Mouse (Mus musculus): ENCODE data around the gene C1qtnf9. TPM values are rescaled to one million over a fixed set of nuclear protein-coding genes. Genes with fewer than 3 reads are reported as not detected.
A peak's percentile ranks its signal among the peaks of the same experiment; 100 is the strongest.

The C1qtnf9 gene
- polyA plus RNA-seq, 1 experiment from 2014 or later, result 0.45 TPM

DNA sequence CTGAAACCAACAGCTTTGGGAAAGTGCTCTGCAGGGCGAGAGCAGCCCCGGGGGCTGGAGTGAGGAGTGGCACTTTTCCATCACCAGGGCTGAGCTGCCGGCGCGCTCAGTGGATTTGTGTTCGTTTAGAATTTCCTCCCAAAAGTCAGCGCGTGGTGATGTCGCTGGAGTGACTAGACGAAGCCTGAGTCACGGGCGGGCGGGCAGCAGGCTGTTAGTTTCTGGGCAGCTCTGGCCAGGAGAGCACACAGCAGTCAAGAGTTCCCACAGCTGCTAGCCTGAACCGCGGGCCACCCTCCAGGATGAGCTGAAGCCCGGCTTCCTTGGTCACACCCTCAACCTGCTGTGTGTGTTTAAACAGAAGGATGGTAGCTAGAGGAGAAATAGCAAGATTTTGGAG lies 35.1 kb upstream of the C1qtnf9 start:
- no peaks in the 10 kb centered on the region for H3K27me3 ChIP-seq (replicated peaks; ENCODE audit: insufficient read depth, low read length)

GRCm38 (mm10) chr14:60733706-60734105 lies 34.2 kb upstream of the C1qtnf9 start:
- H3K9ac ChIP-seq (replicated peaks; ENCODE audit: low read depth), result no peak overlapping the region
- peak overlapping the region; percentile 17; the same call in 1 of the 2 replicates for H3K4me3 ChIP-seq (ENCODE audit: low read depth, low read length)
- H3K27ac ChIP-seq (ENCODE audit: low read length), result peak overlapping the region; percentile 52
- DNase-seq (ENCODE audit: low spot score) (no peak), ATAC-seq (no peak)
- TF ChIP-seq CTCF (IDR thresholded peaks at IDR 0.05), result no peak
- TF ChIP-seq EP300 (IDR thresholded peaks at IDR 0.05), result no peak
- 43% methylated on average over 4 of the region's 4 CpGs for WGBS
- peak overlapping the region; percentile 42 for H3K4me2 ChIP-seq (replicated peaks; ENCODE audit: low read depth, low read length)
- H3K27me3 ChIP-seq (replicated peaks; ENCODE audit: insufficient read depth, low read length), result no peaks in the 10 kb centered on the region
- peaks cover 23% of the 10 kb centered on the region; the same call in 1 of the 2 replicates for H3K4me1 ChIP-seq (ENCODE audit: insufficient read depth, low read depth, low read length)
- no peaks in the 10 kb centered on the region for H3K9me3 ChIP-seq (ENCODE audit: low read length)
- no peaks in the 10 kb centered on the region for H3K36me3 ChIP-seq (ENCODE audit: insufficient read depth, low read length)

More for the DNA sequence above, 35.1 kb upstream of the C1qtnf9 start:
- peaks cover 17% of the 10 kb centered on the region; the same call in 1 of the 2 replicates for H3K4me1 ChIP-seq (ENCODE audit: insufficient read depth, low read depth, low read length)
- peak overlapping the region; percentile 42 for H3K4me2 ChIP-seq (replicated peaks; ENCODE audit: low read depth, low read length)
- peak overlapping the region; percentile 52 for H3K27ac ChIP-seq (ENCODE audit: low read length)
- H3K4me3 ChIP-seq (ENCODE audit: low read depth, low read length), result peak overlapping the region; percentile 17; the same call in 1 of the 2 replicates
- peak; percentile 55; the same call in 1 of the 2 replicates for ATAC-seq
- H3K9me3 ChIP-seq (ENCODE audit: low read length), result no peaks in the 10 kb centered on the region
- H3K9ac ChIP-seq (replicated peaks; ENCODE audit: low read depth), result no peak overlapping the region; the same call in 1 of the 2 replicates
- H3K36me3 ChIP-seq (ENCODE audit: insufficient read depth, low read length), result no peaks in the 10 kb centered on the region
- peak; percentile 67 for DNase-seq (ENCODE audit: low spot score)
- WGBS, result 6% methylated on average over 16 of the region's 16 CpGs
- TF ChIP-seq EP300 (IDR thresholded peaks at IDR 0.05) (no peak), CTCF (IDR thresholded peaks at IDR 0.05) (no peak)

GRCm38 (mm10) chr14:60735206-60735605 lies 32.7 kb upstream of the C1qtnf9 start:
- Histone ChIP-seq H3K9me3 (ENCODE audit: low read length) (no peaks in the 10 kb centered on the region), H3K9ac (replicated peaks; ENCODE audit: low read depth) (no peak overlapping the region), H3K4me1 (ENCODE audit: insufficient read depth, low read depth, low read length) (peaks cover 28% of the 10 kb centered on the region; the same call in 1 of the 2 replicates), H3K27ac (ENCODE audit: low read length) (0 out of 2 replicates have a peak overlapping the region, but pooled peaks have one; percentile 0), H3K27me3 (replicated peaks; ENCODE audit: insufficient read depth, low read length) (no peaks in the 10 kb centered on the region), H3K4me2 (replicated peaks; ENCODE audit: low read depth, low read length) (no peak overlapping the region), H3K36me3 (ENCODE audit: insufficient read depth, low read length) (no peaks in the 10 kb centered on the region), H3K4me3 (ENCODE audit: low read depth, low read length) (no peak overlapping the region)
- no peak for DNase-seq (ENCODE audit: low spot score)
- TF ChIP-seq CTCF (IDR thresholded peaks at IDR 0.05), result no peak
- no peak for TF ChIP-seq EP300 (IDR thresholded peaks at IDR 0.05)
- WGBS, result 46% methylated on average over 5 of the region's 5 CpGs
- ATAC-seq, result no peak

GRCm38 (mm10) chr14:60735848-60736547 lies 31.9 kb upstream of the C1qtnf9 start:
- no peak for TF ChIP-seq CTCF (IDR thresholded peaks at IDR 0.05)
- no peak for TF ChIP-seq EP300 (IDR thresholded peaks at IDR 0.05)
- ATAC-seq (peak; percentile 1; the same call in 1 of the 2 replicates), DNase-seq (ENCODE audit: low spot score) (no peak)
- Histone ChIP-seq H3K4me1 (ENCODE audit: insufficient read depth, low read depth, low read length) (peaks cover 32% of the 10 kb centered on the region; the same call in 1 of the 2 replicates), H3K9me3 (ENCODE audit: low read length) (no peaks in the 10 kb centered on the region), H3K4me2 (replicated peaks; ENCODE audit: low read depth, low read length) (peak overlapping the region; percentile 3; the same call in 1 of the 2 replicates), H3K9ac (replicated peaks; ENCODE audit: low read depth) (no peak overlapping the region), H3K36me3 (ENCODE audit: insufficient read depth, low read length) (no peaks in the 10 kb centered on the region), H3K27me3 (replicated peaks; ENCODE audit: insufficient read depth, low read length) (no peaks in the 10 kb centered on the region), H3K4me3 (ENCODE audit: low read depth, low read length) (no peak overlapping the region), H3K27ac (ENCODE audit: low read length) (peak overlapping the region; percentile 87)
- WGBS, result 46% methylated on average over 13 of the region's 13 CpGs

DNA sequence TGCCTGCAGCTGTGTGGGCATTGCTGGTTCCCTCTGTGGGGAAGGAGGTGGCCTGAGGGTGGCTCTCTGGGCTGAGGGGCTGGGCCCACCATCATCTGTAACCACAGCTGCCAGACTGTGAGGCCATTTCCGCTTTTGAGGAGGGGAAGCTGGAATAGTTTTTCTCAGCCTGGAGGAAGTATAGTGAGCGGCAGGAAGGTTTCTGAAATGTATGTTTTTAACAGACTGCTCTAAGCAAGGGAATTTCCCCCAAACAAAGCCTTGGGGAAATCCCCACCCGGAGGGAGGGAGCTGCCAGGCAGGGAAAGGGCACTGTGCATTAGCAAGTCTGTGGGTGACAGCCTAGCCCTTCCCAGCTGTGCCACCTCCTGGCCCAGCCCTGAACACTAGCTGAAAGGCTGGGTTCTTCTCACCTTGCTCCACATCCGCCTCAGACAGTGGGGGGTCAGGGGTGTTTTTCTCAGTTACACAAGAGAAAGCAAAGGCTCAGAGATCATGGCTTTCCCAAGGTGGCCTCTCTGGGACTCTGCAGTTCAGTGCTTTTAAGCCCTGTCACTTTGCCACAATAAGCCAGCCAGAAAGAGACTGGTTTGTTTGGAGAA lies 31.2 kb upstream of the C1qtnf9 start:
- no peaks in the 10 kb centered on the region for H3K27me3 ChIP-seq (replicated peaks; ENCODE audit: insufficient read depth, low read length)
- H3K9me3 ChIP-seq (ENCODE audit: low read length), result no peaks in the 10 kb centered on the region
- H3K4me2 ChIP-seq (replicated peaks; ENCODE audit: low read depth, low read length), result peak overlapping the region; percentile 23
- DNase-seq (ENCODE audit: low spot score) (peak; percentile 74), ATAC-seq (peak; percentile 64)
- peaks cover 37% of the 10 kb centered on the region; the same call in 1 of the 2 replicates for H3K4me1 ChIP-seq (ENCODE audit: insufficient read depth, low read depth, low read length)
- H3K27ac ChIP-seq (ENCODE audit: low read length), result peak overlapping the region; percentile 87
- no peak overlapping the region for H3K4me3 ChIP-seq (ENCODE audit: low read depth, low read length)
- WGBS, result 5% methylated on average over 4 of the region's 4 CpGs
- TF ChIP-seq EP300 (IDR thresholded peaks at IDR 0.05) (0 out of 2 replicates have a peak, but pooled peaks have one; percentile 28), CTCF (IDR thresholded peaks at IDR 0.05) (no peak; the same call in none of the 2 replicates)
- no peak overlapping the region for H3K9ac ChIP-seq (replicated peaks; ENCODE audit: low read depth)
- H3K36me3 ChIP-seq (ENCODE audit: insufficient read depth, low read length), result no peaks in the 10 kb centered on the region

- Histone ChIP-seq H3K36me3 (ENCODE audit: insufficient read depth, low read length) (no peaks in the 10 kb centered on the region), H3K9ac (replicated peaks; ENCODE audit: low read depth) (no peak overlapping the region), H3K27me3 (replicated peaks; ENCODE audit: insufficient read depth, low read length) (no peaks in the 10 kb centered on the region), H3K4me2 (replicated peaks; ENCODE audit: low read depth, low read length) (peak overlapping the region; percentile 23; the same call in 1 of the 2 replicates), H3K9me3 (ENCODE audit: low read length) (no peaks in the 10 kb centered on the region), H3K4me1 (ENCODE audit: insufficient read depth, low read depth, low read length) (peaks cover 37% of the 10 kb centered on the region; the same call in 1 of the 2 replicates), H3K4me3 (ENCODE audit: low read depth, low read length) (no peak overlapping the region), H3K27ac (ENCODE audit: low read length) (peak overlapping the region; percentile 87)
- ATAC-seq (no peak), DNase-seq (ENCODE audit: low spot score) (no peak)
- WGBS, result 24% methylated on average over 7 of the region's 7 CpGs
- TF ChIP-seq EP300 (IDR thresholded peaks at IDR 0.05) (no peak), CTCF (IDR thresholded peaks at IDR 0.05) (no peak)
These were observed 30.7 kb upstream of the C1qtnf9 start for GRCm38 (mm10) chr14:60737202-60737611.

All from lung, postnatal 0 days (tissue).